Mouse (Mus musculus) hindbrain, embryonic 14.5 days (tissue): ENCODE measurements around the gene Kcnq1. TPM values are rescaled to one million over a fixed set of nuclear protein-coding genes. Genes with fewer than 3 reads are reported as not detected.

Experiments used
- ATAC-seq: fragments of 200-750 bp; cut with Nextera tagmentation; 2 replicates; pipeline ENCODE4 v1.8.0; 2017; ENCODE audit warnings: moderate number of reproducible peaks, mild to moderate bottlenecking, moderate TSS enrichment, moderate library complexity; ENCODE audit not compliant: low FRiP score
- DNase-seq: peaks from one replicate; pipeline ENCODE4 v3.0.0-alpha.2; 2015; ENCODE audit warnings: low spot score
- H3K27ac ChIP-seq: fragments of 300-500 bp; sonication (generic); 2 replicates; pipeline ENCODE4 v1.5.1; 2014; ENCODE audit warnings: mild to moderate bottlenecking, moderate library complexity
- H3K27me3 ChIP-seq: fragments of 300-500 bp; sonication (generic); 2 replicates; pipeline ENCODE4 v1.6.1; 2014; ENCODE audit warnings: mild to moderate bottlenecking, low read length, mixed read lengths; ENCODE audit not compliant: control insufficient read depth, insufficient read depth
- H3K36me3 ChIP-seq: fragments of 300-500 bp; sonication (generic); replicated peaks from 2 replicates; pipeline ENCODE4 v1.6.1; 2014; ENCODE audit not compliant: control insufficient read depth, insufficient read depth
- H3K4me1 ChIP-seq: fragments of 300-500 bp; sonication (generic); replicated peaks from 2 replicates; pipeline ENCODE4 v1.6.1; 2014; ENCODE audit warnings: antibody characterized with exemption, low read length, mixed read lengths; ENCODE audit not compliant: control insufficient read depth, insufficient read depth
- H3K4me2 ChIP-seq: fragments of 300-500 bp; sonication (generic); replicated peaks from 2 replicates; pipeline ENCODE4 v1.6.1; 2014; ENCODE audit warnings: mild to moderate bottlenecking, moderate library complexity
- H3K4me3 ChIP-seq: fragments of 300-500 bp; sonication (generic); replicated peaks from 2 replicates; pipeline ENCODE4 v1.5.1; 2014; ENCODE audit warnings: mild to moderate bottlenecking, low read length
- H3K9ac ChIP-seq: fragments of 300-500 bp; sonication (generic); 2 replicates; pipeline ENCODE4 v1.6.1; 2014
- H3K9me3 ChIP-seq: fragments of 300-500 bp; sonication (generic); 2 replicates; pipeline ENCODE4 v1.6.1; 2016; ENCODE audit warnings: low read length; ENCODE audit not compliant: control insufficient read depth
- WGBS: fragments of 180-500 bp; shearing (Covaris S2); extraction: QIAGEN DNeasy Blood & Tissue Kit; methylation state at CpG from one replicate; pipeline ENCODE4 v1.1.7; 2014; 5-methylcytosine and 5-hydroxymethylcytosine counted together
- polyA plus RNA-seq: library from polyadenylated mRNA; unstranded; fragments of >200 nt; fragmentation: Nextera tagmentation; extraction: Ambion mirVana; gene quantifications from 2 replicates; pipeline ENCODE4 v1.2.1, GENCODE M21; 2014

Kcnq1 gene
- polyA plus RNA-seq, 1 experiment from 2014 or later = 0.94 TPM

DNA sequence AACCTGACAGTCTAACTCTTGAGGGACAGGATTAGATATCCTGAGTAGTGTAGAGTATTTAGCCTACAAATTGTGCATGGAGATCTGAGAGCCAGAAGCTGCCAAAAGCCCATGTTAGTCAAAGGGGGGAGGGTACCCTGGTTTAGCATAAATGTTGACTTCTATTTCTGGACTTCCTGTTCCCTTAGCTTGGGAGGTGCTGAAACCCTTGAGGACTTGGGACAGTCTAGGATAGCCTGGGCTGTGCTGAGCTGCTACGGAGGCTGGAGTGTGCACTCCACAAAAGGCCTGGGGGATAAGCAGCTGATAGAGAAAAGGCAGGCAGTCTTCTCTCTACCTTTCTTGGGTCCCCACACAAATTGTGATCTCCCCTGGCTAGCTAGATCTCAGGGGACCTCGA, 177.5 kb downstream of the Kcnq1 start:
- Histone ChIP-seq H3K27me3 (no peaks in the 10 kb centered on the region), H3K4me1 (no peaks in the 10 kb centered on the region), H3K36me3 (no peaks in the 10 kb centered on the region), H3K27ac (no peak overlapping the region), H3K4me2 (no peak overlapping the region), H3K4me3 (no peak overlapping the region), H3K9me3 (no peaks in the 10 kb centered on the region), H3K9ac (no peak overlapping the region)
- 78% methylated on average over 2 of the region's 2 CpGs for WGBS
- DNase-seq = no peak
- no peak for ATAC-seq

DNA sequence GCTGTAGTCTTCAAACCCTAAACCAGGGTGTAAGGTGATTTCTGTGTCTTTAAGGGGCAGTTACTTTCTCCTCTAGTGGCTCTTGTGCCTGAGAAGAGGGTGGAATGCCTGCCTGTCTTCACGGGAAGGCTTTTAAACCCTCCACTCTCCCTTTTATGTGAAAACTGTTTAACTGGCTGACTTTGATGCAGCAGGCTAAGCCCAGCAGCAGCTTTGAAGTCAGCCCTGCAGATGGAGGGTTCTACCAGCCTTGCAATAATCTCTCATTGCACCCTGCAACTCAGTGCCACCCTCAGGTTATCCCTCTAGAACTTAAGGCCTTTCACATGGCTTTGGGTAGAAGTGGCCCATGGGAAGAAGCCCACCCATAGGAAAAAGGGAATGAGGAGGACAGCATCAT, 178.7 kb downstream of the Kcnq1 start:
- WGBS = 55% methylated on average over 1 of the region's 1 CpGs
- DNase-seq (no peak), ATAC-seq (no peak)
- Histone ChIP-seq H3K4me2 (no peak overlapping the region), H3K27ac (no peak overlapping the region), H3K27me3 (no peaks in the 10 kb centered on the region), H3K9me3 (no peaks in the 10 kb centered on the region), H3K4me1 (peaks cover 7% of the 10 kb centered on the region; the same call in 1 of the 2 replicates), H3K36me3 (no peaks in the 10 kb centered on the region), H3K9ac (no peak overlapping the region), H3K4me3 (no peak overlapping the region)

DNA sequence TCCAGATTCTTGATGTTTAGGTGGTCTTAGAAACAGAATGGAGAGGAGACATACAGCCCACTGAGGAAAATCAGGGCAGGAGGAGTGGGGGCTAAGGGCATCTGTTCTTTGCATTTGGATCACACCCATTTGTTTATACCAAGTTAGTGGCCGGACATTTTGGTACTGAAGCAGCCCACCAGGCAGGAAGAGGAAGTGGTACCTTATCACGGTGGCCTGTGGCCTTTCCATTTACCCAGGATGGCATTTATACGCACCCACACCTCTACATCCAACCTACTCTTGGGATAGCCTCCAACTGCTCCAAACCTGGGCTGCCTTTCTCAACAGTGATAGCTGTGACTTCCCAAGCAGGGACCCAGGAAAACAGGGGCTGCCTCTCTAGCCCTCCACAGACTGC, 179.3 kb downstream of the Kcnq1 start:
- DNase-seq = no peak
- H3K9me3 ChIP-seq = no peaks in the 10 kb centered on the region
- no peaks in the 10 kb centered on the region for H3K36me3 ChIP-seq
- H3K4me1 ChIP-seq = peaks cover 7% of the 10 kb centered on the region; the same call in 1 of the 2 replicates
- no peak for ATAC-seq
- no peak overlapping the region for H3K4me2 ChIP-seq
- no peaks in the 10 kb centered on the region for H3K27me3 ChIP-seq
- no peak overlapping the region for H3K9ac ChIP-seq
- H3K27ac ChIP-seq = no peak overlapping the region
- 88% methylated on average over 3 of the region's 3 CpGs for WGBS
- no peak overlapping the region for H3K4me3 ChIP-seq

DNA sequence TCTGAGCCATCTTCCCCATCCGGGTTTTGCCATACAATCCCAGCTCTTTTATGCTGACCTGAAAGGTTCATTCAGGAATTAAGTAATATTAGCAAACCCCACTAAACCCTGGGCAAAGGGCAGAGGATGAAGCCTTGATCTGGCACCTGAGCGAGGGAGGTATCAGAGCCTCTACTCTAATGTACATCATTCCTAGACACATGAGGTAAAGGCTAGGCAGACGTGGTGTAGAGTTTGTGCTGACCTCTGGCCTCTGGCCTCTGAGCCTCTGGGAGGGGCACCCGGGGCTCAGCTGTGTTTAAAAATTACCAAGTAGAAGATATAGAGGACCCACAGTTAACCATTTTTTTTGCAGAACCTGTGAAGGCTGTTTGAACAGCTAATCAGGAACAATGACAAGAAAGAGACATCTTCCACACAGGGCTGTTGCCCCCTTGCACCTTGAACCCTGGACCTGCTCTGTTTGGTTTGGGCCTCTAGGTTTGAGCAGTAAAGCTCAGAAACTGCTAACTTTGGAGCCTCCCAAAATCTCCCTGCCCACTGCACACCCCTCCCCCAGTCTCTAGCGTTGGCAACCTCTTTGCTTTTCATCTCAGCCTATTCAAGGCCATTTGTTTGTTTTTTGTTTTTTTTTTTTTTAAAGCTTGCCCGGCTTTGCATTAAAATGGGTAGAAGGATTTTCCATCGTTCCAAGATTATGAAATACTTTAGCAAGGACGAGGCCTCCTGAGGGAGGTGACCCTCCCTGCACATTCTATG, 180.5 kb downstream of the Kcnq1 start:
- no peak for DNase-seq
- H3K4me2 ChIP-seq = no peak overlapping the region
- H3K36me3 ChIP-seq = no peaks in the 10 kb centered on the region
- peaks cover 15% of the 10 kb centered on the region for H3K4me1 ChIP-seq
- 53% methylated on average over 8 of the region's 8 CpGs for WGBS
- no peak overlapping the region for H3K4me3 ChIP-seq
- no peak overlapping the region for H3K27ac ChIP-seq
- no peaks in the 10 kb centered on the region for H3K9me3 ChIP-seq
- no peaks in the 10 kb centered on the region for H3K27me3 ChIP-seq
- ATAC-seq = no peak
- no peak overlapping the region for H3K9ac ChIP-seq

DNA sequence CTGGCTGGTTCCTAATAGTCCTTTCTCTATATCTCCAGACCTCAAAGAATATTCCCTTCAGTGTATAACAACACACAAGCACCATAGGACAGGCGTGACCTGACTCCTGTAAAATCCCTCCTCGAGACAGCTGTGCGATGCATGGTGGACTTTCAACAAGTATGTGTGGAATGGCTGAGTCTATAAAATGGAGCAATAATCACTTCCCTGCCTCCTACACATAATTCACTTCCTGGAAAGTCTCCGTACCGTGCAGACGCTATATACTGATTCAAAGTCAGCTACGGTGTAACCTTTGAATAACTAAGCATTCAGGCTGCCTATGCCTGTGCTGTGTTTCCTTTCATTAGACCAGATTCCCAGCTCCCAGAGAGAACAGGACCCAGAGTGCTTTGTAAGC, 182.0 kb downstream of the Kcnq1 start:
- Histone ChIP-seq H3K4me2 (no peak overlapping the region), H3K4me1 (peaks cover 27% of the 10 kb centered on the region), H3K27ac (no peak overlapping the region), H3K9ac (no peak overlapping the region), H3K36me3 (no peaks in the 10 kb centered on the region), H3K4me3 (no peak overlapping the region), H3K9me3 (no peaks in the 10 kb centered on the region), H3K27me3 (no peaks in the 10 kb centered on the region)
- 88% methylated on average over 7 of the region's 7 CpGs for WGBS
- ATAC-seq (no peak), DNase-seq (no peak)

DNA sequence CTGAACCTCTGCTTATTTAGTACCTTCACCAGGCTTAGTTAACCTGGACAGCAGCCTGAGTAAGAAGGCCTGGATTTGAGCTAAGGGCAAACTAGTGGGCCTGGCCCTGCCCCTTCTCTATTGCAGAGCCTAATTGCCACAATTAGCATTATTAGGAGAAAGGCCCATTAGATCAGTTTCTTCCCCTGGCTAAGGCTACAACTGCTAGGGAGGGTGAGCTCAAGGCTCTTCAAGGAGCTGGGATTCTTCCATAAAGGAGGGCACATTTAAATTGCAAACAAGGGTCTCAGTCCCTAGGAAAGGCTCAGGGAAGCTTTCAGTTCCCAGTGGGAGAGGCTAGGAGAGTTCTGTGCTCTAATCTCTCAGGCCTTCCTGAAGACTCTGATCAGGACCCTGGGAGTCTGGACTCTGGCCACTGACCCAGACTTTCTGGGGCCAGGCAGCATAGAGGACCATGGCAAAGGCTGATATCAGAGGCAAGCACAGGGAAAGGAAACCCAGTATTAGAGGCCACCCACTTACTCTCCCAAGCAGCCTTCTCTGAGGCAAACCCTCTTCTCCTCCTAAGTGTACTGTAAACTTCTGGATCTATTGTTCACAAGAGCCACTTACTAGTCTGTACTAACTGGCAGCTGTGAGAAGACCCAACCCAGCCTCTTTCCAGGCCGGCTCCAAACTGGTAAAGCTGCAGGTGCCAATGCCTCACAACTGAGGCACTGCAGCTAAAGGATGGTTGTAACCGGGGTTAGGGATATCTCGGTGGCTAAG, 183.1 kb downstream of the Kcnq1 start:
- Histone ChIP-seq H3K27ac (no peak overlapping the region), H3K4me1 (peaks cover 31% of the 10 kb centered on the region), H3K9me3 (no peaks in the 10 kb centered on the region), H3K36me3 (no peaks in the 10 kb centered on the region), H3K27me3 (no peaks in the 10 kb centered on the region), H3K4me2 (no peak overlapping the region), H3K9ac (no peak overlapping the region), H3K4me3 (no peak overlapping the region)
- ATAC-seq (no peak), DNase-seq (no peak)
- WGBS = 66% methylated on average over 3 of the region's 3 CpGs

DNA sequence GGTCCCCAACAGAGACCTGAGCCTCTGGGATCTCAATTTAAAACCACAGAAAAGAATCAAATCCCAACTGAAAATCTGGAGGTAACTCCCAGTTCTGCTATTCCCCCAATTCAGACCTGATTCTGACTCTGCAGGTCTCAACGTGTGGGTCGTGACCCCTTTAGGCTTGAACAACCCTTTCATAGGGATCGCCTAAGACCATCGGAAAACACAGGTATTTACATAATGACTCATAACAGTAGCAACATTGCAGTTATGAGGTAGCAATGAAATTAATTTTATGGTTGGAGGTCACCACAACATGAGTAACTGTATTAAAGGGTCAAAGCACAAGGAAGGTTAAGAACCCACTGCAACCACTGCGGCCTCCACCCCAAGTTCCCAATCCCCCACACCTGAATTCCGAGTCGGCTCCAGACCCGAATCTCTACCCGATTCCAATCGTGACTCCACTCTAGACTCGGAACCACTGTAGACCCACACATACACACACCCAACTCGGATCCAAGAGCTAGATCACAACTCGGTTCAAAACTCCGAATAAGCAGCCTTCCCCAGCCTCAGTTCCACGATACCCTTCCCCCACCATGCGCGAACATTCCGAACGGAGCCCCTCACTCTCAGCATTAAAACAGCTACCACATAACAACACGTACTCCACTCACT, 188.7 kb downstream of the Kcnq1 start:
- no peak for DNase-seq
- H3K9me3 ChIP-seq = 0 out of 2 replicates have a peak, but pooled peaks cover 14% of the 10 kb centered on the region
- no peak for ATAC-seq
- H3K4me1 ChIP-seq = peaks cover 24% of the 10 kb centered on the region
- H3K36me3 ChIP-seq = no peaks in the 10 kb centered on the region
- H3K27ac ChIP-seq = peak overlapping the region; percentile 82; the same call in 1 of the 2 replicates
- 48% methylated on average over 20 of the region's 20 CpGs for WGBS
- H3K4me2 ChIP-seq = peak overlapping the region; percentile 66
- H3K4me3 ChIP-seq = peak overlapping the region; percentile 53
- H3K9ac ChIP-seq = peak overlapping the region; percentile 67
- H3K27me3 ChIP-seq = no peaks in the 10 kb centered on the region

DNA sequence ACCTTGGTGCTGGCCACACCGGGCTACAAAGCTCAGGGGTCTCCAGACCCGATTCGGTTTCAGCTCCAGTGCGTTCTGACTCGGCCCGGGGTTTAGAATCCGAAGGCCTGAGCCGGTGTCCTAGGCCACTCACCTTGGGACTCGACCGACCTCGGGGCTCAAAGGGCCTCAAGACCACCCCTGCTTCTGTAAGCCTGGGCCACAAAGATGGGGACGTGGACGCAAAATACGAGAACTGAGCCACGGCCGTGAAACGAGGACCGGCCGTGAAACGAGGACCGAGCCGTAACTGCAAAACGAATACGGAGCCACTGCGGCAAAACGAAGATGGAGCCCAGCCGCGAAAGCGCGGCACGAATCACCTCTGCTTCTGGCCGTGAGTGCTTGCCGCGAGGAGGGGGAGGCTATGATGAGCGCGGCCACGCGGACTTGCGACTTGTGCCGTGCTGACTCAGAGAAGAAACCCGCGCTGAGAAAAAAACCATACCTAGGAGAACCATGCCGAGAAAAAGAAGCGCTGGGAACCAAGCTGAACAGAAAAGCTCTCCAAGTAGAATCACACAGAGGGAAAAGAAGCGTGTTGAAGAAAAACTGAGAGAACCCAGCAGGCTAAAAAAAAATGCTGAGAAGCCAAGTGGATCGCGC, 189.3 kb downstream of the Kcnq1 start:
- WGBS = 55% methylated on average over 47 of the region's 47 CpGs
- Histone ChIP-seq H3K27ac (peak overlapping the region; percentile 82), H3K27me3 (no peaks in the 10 kb centered on the region), H3K9me3 (0 out of 2 replicates have a peak, but pooled peaks cover 14% of the 10 kb centered on the region), H3K4me3 (peak overlapping the region; percentile 53), H3K9ac (peak overlapping the region; percentile 67), H3K36me3 (no peaks in the 10 kb centered on the region), H3K4me1 (peaks cover 27% of the 10 kb centered on the region), H3K4me2 (peak overlapping the region; percentile 66)
- ATAC-seq (no peak), DNase-seq (peak; percentile 45)

DNA sequence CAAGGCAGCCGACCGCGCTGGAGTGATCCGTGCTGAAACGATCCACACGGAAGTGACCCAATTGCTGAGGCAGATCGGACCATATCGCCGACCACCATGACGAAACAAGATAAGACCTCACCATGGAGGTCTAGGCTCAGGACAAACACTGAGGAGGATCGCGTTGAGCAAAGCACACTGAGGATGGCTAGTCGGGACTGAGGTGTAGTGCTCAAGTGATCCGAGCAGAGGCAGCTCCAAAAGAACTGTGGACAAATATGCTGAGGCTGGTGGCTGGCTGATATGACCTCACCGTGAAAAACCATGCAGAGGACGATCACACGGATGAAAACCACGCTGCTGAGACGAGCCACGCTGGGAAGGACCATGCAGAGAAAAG, 189.8 kb downstream of the Kcnq1 start:
- ATAC-seq (peak; percentile 51), DNase-seq (no peak)
- Histone ChIP-seq H3K27ac (peak overlapping the region; percentile 82), H3K4me1 (peaks cover 25% of the 10 kb centered on the region), H3K36me3 (no peaks in the 10 kb centered on the region), H3K4me3 (peak overlapping the region; percentile 53), H3K27me3 (no peaks in the 10 kb centered on the region), H3K4me2 (peak overlapping the region; percentile 66), H3K9me3 (0 out of 2 replicates have a peak, but pooled peaks cover 14% of the 10 kb centered on the region), H3K9ac (peak overlapping the region; percentile 67)
- 49% methylated on average over 20 of the region's 20 CpGs for WGBS
